Mouse (Mus musculus): Measurements from ENCODE around the gene Tmem238. TPM values are rescaled to one million over a fixed set of nuclear protein-coding genes. Genes with fewer than 3 reads are reported as not detected.

Gene Tmem238
- polyA plus RNA-seq, 2 experiments = 8.1 to 10.1 TPM

GRCm38 (mm10) chr7:4740309-4740727 is 49.1 kb downstream of the Tmem238 start:
- Histone ChIP-seq H3K9me3 (ENCODE audit: control insufficient read depth, low read length) (no peaks in the 10 kb centered on the region), H3K4me2 (replicated peaks; ENCODE audit: low read depth, low read length, severe bottlenecking) (peak overlapping the region; percentile 80), H3K9ac (ENCODE audit: low read depth, low read length, severe bottlenecking) (peak overlapping the region; percentile 81), H3K4me3 (replicated peaks; ENCODE audit: low read length) (peak overlapping the region; percentile 78), H3K27me3 (ENCODE audit: control insufficient read depth, insufficient read depth, low read length) (no peaks in the 10 kb centered on the region), H3K4me1 (ENCODE audit: control insufficient read depth, insufficient read depth, low read length) (peaks cover 12% of the 10 kb centered on the region), H3K36me3 (ENCODE audit: control insufficient read depth, insufficient read depth, low read length) (peaks cover 29% of the 10 kb centered on the region), H3K27ac (replicated peaks; ENCODE audit: low read depth, low read length) (peak overlapping the region; percentile 77)
- DNase-seq (ENCODE audit: low spot score) (peak; percentile 8), ATAC-seq (ENCODE audit: low FRiP score, low read depth) (peak; percentile 3; the same call in 1 of the 2 replicates)
- TF ChIP-seq POLR2A (IDR thresholded peaks at IDR 0.05; ENCODE audit: borderline replicate concordance, extremely low read depth, insufficient read depth, insufficient read length) = no peak
- WGBS = 0% methylated on average over 6 of the region's 14 CpGs

- under 1% methylated on average over 37 of the region's 44 CpGs for WGBS
These were observed 49.7 kb downstream of the Tmem238 start, which contains the start of gene Kmt5c for GRCm38 (mm10) chr7:4739544-4740275. Gene Kmt5c (plus strand): TSS chr7:4740115.

GRCm38 (mm10) chr7:4739041-4739543 is 50.4 kb downstream of the Tmem238 start:
- peaks cover 19% of the 10 kb centered on the region for H3K36me3 ChIP-seq (ENCODE audit: control insufficient read depth, insufficient read depth, low read length)
- peak overlapping the region; percentile 37 for H3K4me3 ChIP-seq (replicated peaks; ENCODE audit: low read length)
- peak overlapping the region; percentile 40; the same call in 1 of the 2 replicates for H3K9ac ChIP-seq (ENCODE audit: low read depth, low read length, severe bottlenecking)
- ATAC-seq (ENCODE audit: low FRiP score, low read depth) = no peak
- no peak for DNase-seq (ENCODE audit: low spot score)
- H3K27me3 ChIP-seq (ENCODE audit: control insufficient read depth, insufficient read depth, low read length) = no peaks in the 10 kb centered on the region
- TF ChIP-seq POLR2A (IDR thresholded peaks at IDR 0.05; ENCODE audit: borderline replicate concordance, extremely low read depth, insufficient read depth, insufficient read length) = no peak
- H3K9me3 ChIP-seq (ENCODE audit: control insufficient read depth, low read length) = no peaks in the 10 kb centered on the region
- peaks cover 12% of the 10 kb centered on the region for H3K4me1 ChIP-seq (ENCODE audit: control insufficient read depth, insufficient read depth, low read length)
- H3K27ac ChIP-seq (replicated peaks; ENCODE audit: low read depth, low read length) = peak overlapping the region; percentile 76
- peak overlapping the region; percentile 53 for H3K4me2 ChIP-seq (replicated peaks; ENCODE audit: low read depth, low read length, severe bottlenecking)
- 49% methylated on average over 10 of the region's 10 CpGs for WGBS

More at GRCm38 (mm10) chr7:4739544-4740275, 49.7 kb downstream of the Tmem238 start, which contains the start of gene Kmt5c:
- H3K36me3 ChIP-seq (ENCODE audit: control insufficient read depth, insufficient read depth, low read length) = peaks cover 26% of the 10 kb centered on the region
- H3K9ac ChIP-seq (ENCODE audit: low read depth, low read length, severe bottlenecking) = peak within 1 kb of the TSS; percentile 81
- H3K27ac ChIP-seq (replicated peaks; ENCODE audit: low read depth, low read length) = peak within 1 kb of the TSS; percentile 77
- peaks cover 12% of the 10 kb centered on the region for H3K4me1 ChIP-seq (ENCODE audit: control insufficient read depth, insufficient read depth, low read length)
- ATAC-seq (ENCODE audit: low FRiP score, low read depth) = peak; percentile 97
- DNase-seq (ENCODE audit: low spot score) = peak; percentile 100
- H3K4me3 ChIP-seq (replicated peaks; ENCODE audit: low read length) = peak within 1 kb of the TSS; percentile 78
- no peaks in the 10 kb centered on the region for H3K9me3 ChIP-seq (ENCODE audit: control insufficient read depth, low read length)
- peak; percentile 88; the same call in 1 of the 2 replicates for TF ChIP-seq POLR2A (IDR thresholded peaks at IDR 0.05; ENCODE audit: borderline replicate concordance, extremely low read depth, insufficient read depth, insufficient read length)
- peak within 1 kb of the TSS; percentile 80 for H3K4me2 ChIP-seq (replicated peaks; ENCODE audit: low read depth, low read length, severe bottlenecking)
- no peaks in the 10 kb centered on the region for H3K27me3 ChIP-seq (ENCODE audit: control insufficient read depth, insufficient read depth, low read length)

Other genes starting within 250 kb of the Tmem238 start
Only the 30 nearest of the 31 such genes appear.
- gene Syt5, start 242.1 kb downstream of the Tmem238 start, polyA plus RNA-seq (2012; rRNA removed) = 3.9 and 4.2 TPM in 2 replicates
- gene Syt5, start 242.1 kb downstream of the Tmem238 start, polyA plus RNA-seq (2014; fragmentation: Nextera tagmentation; extraction: Ambion mirVana) = 3.4 and 4.3 TPM in 2 replicates
- gene Ptprh, start 185.6 kb downstream of the Tmem238 start, polyA plus RNA-seq (2012; rRNA removed) = 0.03 and 0.26 TPM in 2 replicates
- gene Ptprh, start 185.6 kb downstream of the Tmem238 start, polyA plus RNA-seq (2014; fragmentation: Nextera tagmentation; extraction: Ambion mirVana) = not detected in 2 replicates
- 17.2 and 23.1 TPM in 2 replicates for gene Tmem86b, start 158.2 kb downstream of the Tmem238 start, polyA plus RNA-seq (2012; rRNA removed)
- gene Tmem86b, start 158.2 kb downstream of the Tmem238 start, polyA plus RNA-seq (2014; fragmentation: Nextera tagmentation; extraction: Ambion mirVana) = 1.4 and 2.3 TPM in 2 replicates
- gene Ppp6r1, start 130.6 kb downstream of the Tmem238 start, polyA plus RNA-seq (2012; rRNA removed) = 86.9 and 112 TPM in 2 replicates
- gene Ppp6r1, start 130.6 kb downstream of the Tmem238 start, polyA plus RNA-seq (2014; fragmentation: Nextera tagmentation; extraction: Ambion mirVana) = 7.9 and 8.7 TPM in 2 replicates
- 55.6 and 72.9 TPM in 2 replicates for gene Hspbp1, start 104.6 kb downstream of the Tmem238 start, polyA plus RNA-seq (2012; rRNA removed)
- gene Hspbp1, start 104.6 kb downstream of the Tmem238 start, polyA plus RNA-seq (2014; fragmentation: Nextera tagmentation; extraction: Ambion mirVana) = 77.5 and 82.5 TPM in 2 replicates
- 26.4 and 33.0 TPM in 2 replicates for gene Brsk1, start 99.1 kb downstream of the Tmem238 start, polyA plus RNA-seq (2012; rRNA removed)
- 1.3 and 1.7 TPM in 2 replicates for gene Brsk1, start 99.1 kb downstream of the Tmem238 start, polyA plus RNA-seq (2014; fragmentation: Nextera tagmentation; extraction: Ambion mirVana)
- 0.17 and 0.24 TPM in 2 replicates for gene Tmem150b, start 64.4 kb downstream of the Tmem238 start, polyA plus RNA-seq (2012; rRNA removed)
- gene Tmem150b, start 64.4 kb downstream of the Tmem238 start, polyA plus RNA-seq (2014; fragmentation: Nextera tagmentation; extraction: Ambion mirVana) = 0.17 and 0.46 TPM in 2 replicates
- 161 and 223 TPM in 2 replicates for gene Kmt5c, start 49.5 kb downstream of the Tmem238 start, polyA plus RNA-seq (2012; rRNA removed)
- gene Kmt5c, start 49.5 kb downstream of the Tmem238 start, polyA plus RNA-seq (2014; fragmentation: Nextera tagmentation; extraction: Ambion mirVana) = 44.4 and 51.2 TPM in 2 replicates
- 91.7 and 127 TPM in 2 replicates for gene Cox6b2, start 36.6 kb downstream of the Tmem238 start, polyA plus RNA-seq (2012; rRNA removed)
- gene Cox6b2, start 36.6 kb downstream of the Tmem238 start, polyA plus RNA-seq (2014; fragmentation: Nextera tagmentation; extraction: Ambion mirVana) = 44.7 and 48.9 TPM in 2 replicates
- gene Fam71e2, start 18.4 kb downstream of the Tmem238 start, polyA plus RNA-seq (2012; rRNA removed) = 0.03 TPM in 1 of 2 replicates, not detected in the other
- gene Fam71e2, start 18.4 kb downstream of the Tmem238 start, polyA plus RNA-seq (2014; fragmentation: Nextera tagmentation; extraction: Ambion mirVana) = not detected in 2 replicates
- 0.33 and 0.63 TPM in 2 replicates for gene Il11, start 6.8 kb downstream of the Tmem238 start, polyA plus RNA-seq (2012; rRNA removed)
- 0.22 TPM in 1 of 2 replicates, not detected in the other for gene Il11, start 6.8 kb downstream of the Tmem238 start, polyA plus RNA-seq (2014; fragmentation: Nextera tagmentation; extraction: Ambion mirVana)
- gene Tmem190, start 6.7 kb downstream of the Tmem238 start, polyA plus RNA-seq (2012; rRNA removed) = not detected in 2 replicates
- gene Tmem190, start 6.7 kb downstream of the Tmem238 start, polyA plus RNA-seq (2014; fragmentation: Nextera tagmentation; extraction: Ambion mirVana) = not detected in 2 replicates
- gene Rpl28, start 3.2 kb upstream of the Tmem238 start, polyA plus RNA-seq (2012; rRNA removed) = 486 and 665 TPM in 2 replicates
- 253 and 275 TPM in 2 replicates for gene Rpl28, start 3.2 kb upstream of the Tmem238 start, polyA plus RNA-seq (2014; fragmentation: Nextera tagmentation; extraction: Ambion mirVana)
- gene Ube2s, start 22.9 kb upstream of the Tmem238 start, polyA plus RNA-seq (2012; rRNA removed) = 515 and 618 TPM in 2 replicates
- gene Ube2s, start 22.9 kb upstream of the Tmem238 start, polyA plus RNA-seq (2014; fragmentation: Nextera tagmentation; extraction: Ambion mirVana) = 366 and 368 TPM in 2 replicates
- gene Shisa7, start 55.0 kb upstream of the Tmem238 start, polyA plus RNA-seq (2012; rRNA removed) = 4.2 and 5.1 TPM in 2 replicates
- gene Shisa7, start 55.0 kb upstream of the Tmem238 start, polyA plus RNA-seq (2014; fragmentation: Nextera tagmentation; extraction: Ambion mirVana) = 0.43 and 0.54 TPM in 2 replicates
- 7.4 and 11.0 TPM in 2 replicates for gene Isoc2b, start 80.6 kb upstream of the Tmem238 start, polyA plus RNA-seq (2012; rRNA removed)
- gene Isoc2b, start 80.6 kb upstream of the Tmem238 start, polyA plus RNA-seq (2014; fragmentation: Nextera tagmentation; extraction: Ambion mirVana) = 9.7 and 9.9 TPM in 2 replicates
- 13.6 and 16.7 TPM in 2 replicates for gene Isoc2a, start 87.5 kb upstream of the Tmem238 start, polyA plus RNA-seq (2012; rRNA removed)
- gene Isoc2a, start 87.5 kb upstream of the Tmem238 start, polyA plus RNA-seq (2014; fragmentation: Nextera tagmentation; extraction: Ambion mirVana) = 1.1 and 1.3 TPM in 2 replicates
- gene Gm36210, start 116.9 kb upstream of the Tmem238 start, polyA plus RNA-seq (2012; rRNA removed) = 0.15 and 0.22 TPM in 2 replicates
- gene Gm36210, start 116.9 kb upstream of the Tmem238 start, polyA plus RNA-seq (2014; fragmentation: Nextera tagmentation; extraction: Ambion mirVana) = not detected in 2 replicates
- gene Zfp628, start 125.6 kb upstream of the Tmem238 start, polyA plus RNA-seq (2012; rRNA removed) = 13.4 and 22.3 TPM in 2 replicates
- gene Zfp628, start 125.6 kb upstream of the Tmem238 start, polyA plus RNA-seq (2014; fragmentation: Nextera tagmentation; extraction: Ambion mirVana) = 4.0 and 4.6 TPM in 2 replicates
- gene Nat14, start 132.4 kb upstream of the Tmem238 start, polyA plus RNA-seq (2012; rRNA removed) = 7.6 and 10.0 TPM in 2 replicates
- 0.92 and 1.9 TPM in 2 replicates for gene Nat14, start 132.4 kb upstream of the Tmem238 start, polyA plus RNA-seq (2014; fragmentation: Nextera tagmentation; extraction: Ambion mirVana)
- 38.1 and 48.4 TPM in 2 replicates for gene Ssc5d, start 136.1 kb upstream of the Tmem238 start, polyA plus RNA-seq (2012; rRNA removed)
- 13.2 and 13.6 TPM in 2 replicates for gene Ssc5d, start 136.1 kb upstream of the Tmem238 start, polyA plus RNA-seq (2014; fragmentation: Nextera tagmentation; extraction: Ambion mirVana)
- 0.45 and 0.74 TPM in 2 replicates for gene Sbk2, start 174.8 kb upstream of the Tmem238 start, polyA plus RNA-seq (2012; rRNA removed)
- 0.37 and 1.1 TPM in 2 replicates for gene Sbk2, start 174.8 kb upstream of the Tmem238 start, polyA plus RNA-seq (2014; fragmentation: Nextera tagmentation; extraction: Ambion mirVana)
- gene Sbk3, start 181.5 kb upstream of the Tmem238 start, polyA plus RNA-seq (2012; rRNA removed) = 0.15 and 0.28 TPM in 2 replicates
- 0.06 and 0.12 TPM in 2 replicates for gene Sbk3, start 181.5 kb upstream of the Tmem238 start, polyA plus RNA-seq (2014; fragmentation: Nextera tagmentation; extraction: Ambion mirVana)
- gene Zfp579, start 206.5 kb upstream of the Tmem238 start, polyA plus RNA-seq (2012; rRNA removed) = 97.6 and 196 TPM in 2 replicates
- gene Zfp579, start 206.5 kb upstream of the Tmem238 start, polyA plus RNA-seq (2014; fragmentation: Nextera tagmentation; extraction: Ambion mirVana) = 30.3 and 39.0 TPM in 2 replicates
- 17.0 and 20.9 TPM in 2 replicates for gene Zfp524, start 224.8 kb upstream of the Tmem238 start, polyA plus RNA-seq (2012; rRNA removed)
- 12.1 and 16.7 TPM in 2 replicates for gene Zfp524, start 224.8 kb upstream of the Tmem238 start, polyA plus RNA-seq (2014; fragmentation: Nextera tagmentation; extraction: Ambion mirVana)
- 42.4 and 50.8 TPM in 2 replicates for gene Fiz1, start 225.0 kb upstream of the Tmem238 start, polyA plus RNA-seq (2012; rRNA removed)
- 37.5 and 42.0 TPM in 2 replicates for gene Fiz1, start 225.0 kb upstream of the Tmem238 start, polyA plus RNA-seq (2014; fragmentation: Nextera tagmentation; extraction: Ambion mirVana)
- gene Gm44973, start 225.8 kb upstream of the Tmem238 start, polyA plus RNA-seq (2012; rRNA removed) = not detected in 2 replicates
- gene Gm44973, start 225.8 kb upstream of the Tmem238 start, polyA plus RNA-seq (2014; fragmentation: Nextera tagmentation; extraction: Ambion mirVana) = 0.57 and 1.9 TPM in 2 replicates
- gene Zfp865, start 230.7 kb upstream of the Tmem238 start, polyA plus RNA-seq (2012; rRNA removed) = 53.2 and 72.3 TPM in 2 replicates
- 6.6 and 7.8 TPM in 2 replicates for gene Zfp865, start 230.7 kb upstream of the Tmem238 start, polyA plus RNA-seq (2014; fragmentation: Nextera tagmentation; extraction: Ambion mirVana)
- gene Ccdc106, start 230.9 kb upstream of the Tmem238 start, polyA plus RNA-seq (2012; rRNA removed) = 48.1 and 49.4 TPM in 2 replicates
- gene Ccdc106, start 230.9 kb upstream of the Tmem238 start, polyA plus RNA-seq (2014; fragmentation: Nextera tagmentation; extraction: Ambion mirVana) = 36.7 and 37.3 TPM in 2 replicates
- gene 4632433K11Rik, start 244.5 kb upstream of the Tmem238 start, polyA plus RNA-seq (2012; rRNA removed) = not detected in 2 replicates
- not detected in 2 replicates for gene 4632433K11Rik, start 244.5 kb upstream of the Tmem238 start, polyA plus RNA-seq (2014; fragmentation: Nextera tagmentation; extraction: Ambion mirVana)

Measured in limb, embryonic 14.5 days (tissue).